Mouse (Mus musculus): ENCODE results near the gene Dusp11.
"Not testable (repeated sequence)": the region's sequence is repeated elsewhere in the genome, so short reads cannot be mapped to it uniquely, and the experiment has no call there.

Dusp11 gene

GRCm38 (mm10) chr6:85961101-85962091, at the start of gene Dusp11:
Gene Dusp11 (minus strand): TSS chr6:85961667.
- in situ Hi-C loops (cut with MboI, MseI) = no loop called here

GRCm38 (mm10) chr6:86009980-86010379, 48.5 kb upstream of the Dusp11 start:
- in situ Hi-C loops (cut with MboI, MseI) = loop anchor here (10.0 kb wide), 1 partner anchor 175 kb away; the partner anchor contains the start of gene Nat8

- in situ Hi-C loops (cut with MboI, MseI) = loop anchor here (5.0 kb wide), 1 partner anchor 67 kb away; no protein-coding TSS in a partner anchor
Observed at GRCm38 (mm10) chr6:86004271-86005148, 43.0 kb upstream of the Dusp11 start.

GRCm38 (mm10) chr6:86003405-86003925, 42.0 kb upstream of the Dusp11 start:
- in situ Hi-C loops (cut with MboI, MseI) = loop anchor here (5.0 kb wide), 1 partner anchor 66 kb away; no protein-coding TSS in a partner anchor

GRCm38 (mm10) chr6:85990774-85991173, 29.3 kb upstream of the Dusp11 start:
- in situ Hi-C loops (cut with MboI, MseI) = not testable (repeated sequence)

GRCm38 (mm10) chr6:85989570-85989969, 28.1 kb upstream of the Dusp11 start:
- in situ Hi-C loops (cut with MboI, MseI) = not testable (repeated sequence)

- in situ Hi-C loops (cut with MboI, MseI) = no loop called here
Observed at GRCm38 (mm10) chr6:85984351-85984750, 22.9 kb upstream of the Dusp11 start.

- in situ Hi-C loops (cut with MboI, MseI) = not testable (repeated sequence)
Observed at GRCm38 (mm10) chr6:85978736-85979135, 17.3 kb upstream of the Dusp11 start.

GRCm38 (mm10) chr6:85976242-85976641, 14.8 kb upstream of the Dusp11 start:
- in situ Hi-C loops (cut with MboI, MseI) = no loop called here

- in situ Hi-C loops (cut with MboI, MseI) = no loop called here
Observed at GRCm38 (mm10) chr6:85975761-85976160, 14.3 kb upstream of the Dusp11 start.

GRCm38 (mm10) chr6:85974941-85975617, 13.6 kb upstream of the Dusp11 start:
- in situ Hi-C loops (cut with MboI, MseI) = no loop called here

- in situ Hi-C loops (cut with MboI, MseI) = no loop called here
Observed at GRCm38 (mm10) chr6:85973336-85973735, 11.9 kb upstream of the Dusp11 start.

- in situ Hi-C loops (cut with MboI, MseI) = no loop called here
Observed at GRCm38 (mm10) chr6:85972699-85973098, 11.2 kb upstream of the Dusp11 start.

GRCm38 (mm10) chr6:85969889-85970288, 8.4 kb upstream of the Dusp11 start:
- in situ Hi-C loops (cut with MboI, MseI) = no loop called here

- in situ Hi-C loops (cut with MboI, MseI) = no loop called here
Observed at GRCm38 (mm10) chr6:85966686-85967085, 5.2 kb upstream of the Dusp11 start.

- in situ Hi-C loops (cut with MboI, MseI) = not testable (repeated sequence)
Observed at GRCm38 (mm10) chr6:85966081-85966480, 4.6 kb upstream of the Dusp11 start.

- in situ Hi-C loops (cut with MboI, MseI) = no loop called here
Observed at GRCm38 (mm10) chr6:85957581-85957980, 3.9 kb downstream of the Dusp11 start.

- in situ Hi-C loops (cut with MboI, MseI) = no loop called here
Observed at GRCm38 (mm10) chr6:85948549-85948948, 12.9 kb downstream of the Dusp11 start.

GRCm38 (mm10) chr6:85942469-85942868, 19.0 kb downstream of the Dusp11 start:
- in situ Hi-C loops (cut with MboI, MseI) = no loop called here

- in situ Hi-C loops (cut with MboI, MseI) = loop anchor here (5.0 kb wide), 1 partner anchor 64 kb away; no protein-coding TSS in a partner anchor
Observed at GRCm38 (mm10) chr6:85938701-85939100, 22.8 kb downstream of the Dusp11 start.
